Mouse (Mus musculus): ENCODE measurements around the gene Sec61a1.

Sec61a1 gene

DNA sequence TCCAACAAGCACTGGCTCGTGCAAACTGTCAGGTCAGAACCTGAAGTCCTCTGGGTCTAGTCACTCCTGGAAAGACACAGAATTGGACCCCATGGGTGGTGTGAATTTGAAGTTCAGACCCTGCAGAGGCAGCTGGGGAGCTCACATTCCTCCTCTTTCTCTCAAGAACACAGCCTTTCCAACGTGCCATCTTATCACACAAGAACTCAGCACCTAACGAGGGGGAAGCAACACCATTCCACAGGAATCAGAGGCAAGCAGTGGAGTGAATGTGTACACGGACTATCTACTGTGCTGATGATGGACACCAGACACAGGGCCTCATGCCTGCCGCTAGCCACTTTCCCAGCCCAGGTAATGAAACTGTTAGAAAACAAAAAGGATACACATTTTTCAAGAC lies 2.0 kb downstream of the Sec61a1 start:
- no peak for DNase-seq (ENCODE audit: extremely low spot score)

DNA sequence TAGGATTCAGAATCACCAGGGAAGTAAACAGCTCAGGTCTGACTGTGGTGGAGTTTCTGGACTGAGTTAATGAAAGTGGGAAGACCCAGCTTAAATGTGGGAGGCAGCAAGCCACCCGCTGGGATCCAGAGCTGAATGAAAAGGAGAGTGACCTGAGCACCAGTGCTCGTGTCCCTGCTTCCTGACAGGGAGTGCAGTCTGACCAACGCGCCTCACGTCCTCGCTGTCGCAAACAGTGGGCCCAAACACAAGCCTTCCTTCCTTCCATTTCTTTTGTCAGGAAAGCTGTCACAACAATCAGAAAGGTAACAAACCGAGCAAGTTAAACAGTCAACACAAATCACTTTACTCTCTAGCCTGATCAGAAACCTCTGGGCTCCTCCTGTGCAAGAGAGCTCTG lies 2.7 kb downstream of the Sec61a1 start:
- no peak for DNase-seq (ENCODE audit: extremely low spot score)

DNA sequence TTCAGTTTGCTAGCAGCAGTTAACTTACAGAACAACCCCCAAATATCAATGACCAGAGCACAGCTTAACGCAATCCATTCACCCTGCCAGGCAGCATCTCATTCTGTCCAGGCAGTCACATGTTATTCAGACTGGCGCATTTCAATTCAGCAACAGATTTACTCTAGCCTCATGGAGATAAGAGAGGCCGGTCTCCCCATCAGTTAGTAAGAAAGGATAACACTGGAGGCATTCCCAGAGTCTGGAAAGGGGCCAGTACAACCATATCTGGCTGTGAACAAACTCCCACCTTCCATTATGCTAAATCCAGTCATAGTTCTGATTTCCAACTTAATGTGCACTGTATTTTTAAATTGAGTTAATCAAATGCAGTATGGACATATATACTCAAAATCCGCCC lies 4.2 kb downstream of the Sec61a1 start:
- no peak for DNase-seq (ENCODE audit: extremely low spot score)

DNA sequence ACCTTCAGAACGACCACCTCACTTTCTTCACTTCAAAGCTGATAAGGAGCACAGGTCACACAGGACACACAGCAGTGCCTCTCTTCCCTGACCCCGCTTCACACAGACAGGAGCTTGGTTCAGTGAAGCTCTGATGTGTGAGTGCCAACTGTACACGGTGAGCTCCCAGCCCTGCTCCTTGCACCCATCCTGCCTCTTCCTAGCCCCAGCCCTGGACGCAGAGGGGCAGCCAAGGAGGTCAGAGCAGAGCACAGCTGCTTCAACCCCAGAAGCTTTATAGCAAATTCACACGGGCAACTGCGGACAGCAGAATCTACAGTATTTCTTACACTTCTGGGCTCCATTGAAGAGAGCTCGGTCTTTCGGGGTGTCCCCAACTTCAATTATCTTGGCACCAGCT lies 4.7 kb downstream of the Sec61a1 start:
- DNase-seq (ENCODE audit: extremely low spot score): no peak

DNA sequence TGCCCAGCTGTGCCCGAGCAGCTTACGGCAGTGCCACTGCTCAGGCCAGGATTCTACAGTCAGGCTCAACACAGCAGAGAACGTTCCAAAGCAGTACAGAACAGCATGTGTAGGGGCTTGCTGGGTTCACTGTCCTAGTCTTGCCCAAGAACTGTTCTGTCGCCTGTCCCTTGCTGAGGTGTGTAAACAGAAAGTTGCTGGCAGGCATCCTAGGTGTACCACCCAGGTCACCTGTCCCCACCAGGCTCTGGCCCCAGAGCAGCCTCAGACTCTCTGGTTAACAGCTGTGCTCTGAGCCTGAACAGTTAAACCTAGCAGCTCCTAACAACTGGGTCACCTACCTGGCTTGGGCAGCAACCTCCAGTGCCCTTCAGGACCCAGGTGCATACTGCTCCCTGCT lies 15.7 kb downstream of the Sec61a1 start:
- no peak for DNase-seq (ENCODE audit: extremely low spot score)

DNA sequence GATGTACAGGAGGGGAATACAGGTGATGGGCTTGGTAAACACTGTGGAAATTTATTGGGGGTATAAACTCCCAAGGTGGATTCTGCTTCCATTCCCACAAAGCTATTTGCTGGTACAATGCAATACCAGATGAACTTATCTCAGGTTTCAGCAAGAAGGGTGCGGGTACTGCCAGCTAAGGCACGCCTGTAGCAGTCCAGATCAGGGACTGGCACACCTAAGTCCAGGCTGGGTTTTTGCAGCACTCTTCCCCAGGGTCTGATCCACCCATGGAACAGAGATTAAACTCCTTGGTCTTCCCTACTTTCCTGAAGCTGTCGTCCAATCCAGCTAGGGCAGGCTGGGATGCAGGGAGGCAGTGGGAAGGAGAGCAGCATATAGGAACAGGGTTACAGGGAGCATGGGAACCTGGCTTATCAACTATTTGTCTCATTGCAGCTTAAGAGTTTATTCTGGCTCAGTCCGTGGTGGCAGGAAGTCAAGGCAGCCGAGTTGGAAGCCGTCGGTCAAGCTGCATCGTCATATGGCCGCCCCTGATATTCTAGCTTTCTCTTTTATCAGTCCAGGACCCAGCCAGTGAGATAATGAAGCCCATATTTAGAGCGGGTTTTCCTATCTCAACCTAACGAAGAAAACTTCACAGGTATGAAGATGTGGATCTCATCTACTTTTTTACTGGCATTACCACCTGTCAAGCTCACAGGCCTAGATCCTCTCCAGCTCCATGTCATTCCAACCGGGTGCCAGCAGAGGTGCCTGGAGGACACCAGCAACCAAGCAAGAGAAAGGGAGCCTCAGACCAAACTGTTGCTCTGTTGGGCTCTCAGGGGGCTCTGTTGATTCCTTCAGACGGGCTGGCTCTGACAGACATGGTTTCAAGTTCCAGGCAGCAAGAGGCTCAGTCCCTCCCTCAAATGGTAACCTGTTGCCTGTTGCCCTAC lies 16.4 kb downstream of the Sec61a1 start:
- no peak for DNase-seq (ENCODE audit: extremely low spot score)

DNA sequence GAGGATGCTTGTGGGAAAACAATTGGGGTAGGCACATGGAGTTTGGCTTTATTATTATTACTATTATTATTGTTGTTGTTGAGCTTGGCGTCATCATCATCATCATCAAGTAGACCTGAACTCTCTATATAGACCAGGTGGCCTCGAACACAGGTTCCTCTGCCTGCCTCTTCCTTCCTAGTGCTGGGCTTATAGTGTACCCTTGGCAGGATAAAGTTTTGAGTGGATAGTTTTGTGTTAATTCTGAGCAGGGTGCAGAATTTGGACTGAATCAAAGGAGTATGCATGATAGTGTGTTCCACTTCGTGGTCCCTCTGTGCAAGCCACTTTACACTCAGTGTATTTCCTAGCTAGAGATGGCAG lies 18.3 kb downstream of the Sec61a1 start:
- no peak for DNase-seq (ENCODE audit: extremely low spot score)

DNA sequence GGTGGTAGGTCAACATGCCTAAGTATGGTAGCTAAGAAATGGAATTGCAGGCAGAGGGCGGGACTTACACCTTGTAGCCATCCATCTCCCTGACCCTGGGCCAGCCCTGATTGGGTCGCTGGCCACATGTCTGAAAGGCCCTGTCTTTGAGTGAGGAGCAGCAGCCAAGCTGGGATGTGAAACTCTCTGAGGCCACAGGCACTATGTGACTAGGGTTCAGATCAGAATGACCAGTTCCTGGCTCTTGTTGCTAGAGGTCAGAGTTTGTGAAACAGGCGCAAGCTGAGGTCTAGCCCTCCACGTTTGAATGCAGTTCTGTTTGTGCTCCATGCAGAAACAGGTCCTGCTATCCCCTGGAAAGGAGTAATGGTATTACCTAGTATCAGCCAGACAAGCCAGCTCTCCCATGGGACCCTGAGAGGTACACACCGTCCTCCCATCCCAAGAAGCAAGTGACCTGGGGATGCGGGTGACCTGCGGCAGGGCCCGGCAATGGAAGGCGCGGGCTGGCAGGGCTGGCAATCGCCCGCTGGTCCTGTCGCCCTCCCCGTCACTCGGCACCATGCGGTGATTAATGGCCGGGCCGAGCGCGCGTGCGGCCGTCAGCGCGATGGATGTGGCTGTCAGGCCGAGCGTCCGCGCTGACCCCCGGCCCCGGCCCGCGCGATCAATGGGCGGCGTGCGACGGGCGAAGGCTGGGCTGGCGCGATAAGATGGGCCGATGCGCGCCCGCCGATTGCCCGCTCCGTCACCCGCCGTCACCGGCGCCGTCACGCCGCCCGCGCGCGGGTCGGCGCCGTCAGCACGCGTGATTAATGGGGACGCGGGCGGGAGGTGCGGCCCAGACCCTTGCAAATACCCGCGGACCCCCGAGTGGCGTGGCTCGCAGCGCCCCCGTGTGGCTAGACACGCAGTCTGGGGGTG lies 19.0 kb downstream of the Sec61a1 start:
- DNase-seq (ENCODE audit: extremely low spot score): peak; percentile 78

DNA sequence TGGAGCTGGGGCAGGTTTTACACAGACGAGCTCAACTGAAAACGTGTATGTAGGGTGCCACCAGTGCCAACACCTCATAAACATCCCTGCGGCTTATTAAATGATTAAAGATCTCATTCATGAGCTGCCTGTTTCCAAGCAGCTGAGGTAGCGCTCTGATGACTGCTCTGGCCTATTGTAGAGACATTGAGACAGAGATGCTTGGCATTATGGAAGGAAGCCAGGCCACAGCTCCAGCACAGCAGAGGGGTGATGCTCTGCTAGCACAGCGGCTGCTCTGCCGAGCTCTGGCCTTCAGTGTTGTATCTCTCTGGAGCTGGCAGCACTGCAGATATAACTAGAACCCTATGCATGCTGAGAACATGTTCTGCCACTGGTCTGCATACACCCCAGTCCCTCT lies 25.0 kb downstream of the Sec61a1 start:
- DNase-seq (ENCODE audit: extremely low spot score): no peak

DNA sequence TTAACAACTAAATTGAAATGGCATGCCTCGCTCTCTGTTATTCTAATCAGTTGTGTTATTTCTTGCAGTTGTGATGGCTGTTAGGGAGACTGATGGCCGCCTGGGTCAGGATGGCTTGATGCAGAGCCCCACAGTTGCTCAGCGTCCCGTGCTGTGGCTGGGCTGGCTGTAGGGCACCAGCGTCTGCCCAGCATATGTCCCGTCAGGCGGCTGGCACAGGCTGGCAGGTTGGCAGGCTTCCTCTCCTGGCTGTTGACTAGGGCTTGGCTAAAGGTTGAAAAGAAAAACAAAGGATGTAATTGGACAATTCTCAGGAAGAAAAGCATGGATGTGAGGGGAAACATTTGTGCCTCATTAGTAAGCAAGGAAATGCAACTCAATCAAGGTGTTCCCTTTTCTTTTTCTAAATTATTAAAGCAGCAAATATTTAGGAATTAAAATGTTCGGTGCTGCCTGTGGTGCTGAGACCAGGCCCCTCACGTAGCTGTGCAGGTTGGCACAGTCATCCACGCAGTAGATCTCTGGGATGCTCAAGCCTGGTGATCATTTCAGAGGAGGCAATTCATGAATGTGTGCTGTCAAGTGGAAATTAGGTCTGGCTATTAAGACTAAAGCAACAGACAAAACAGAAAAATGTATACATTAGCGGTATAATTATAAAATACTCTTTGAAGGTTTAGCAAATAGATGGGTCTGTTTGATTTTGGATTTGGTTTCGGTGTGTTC lies 27.9 kb downstream of the Sec61a1 start:
- DNase-seq (ENCODE audit: extremely low spot score): no peak

DNA sequence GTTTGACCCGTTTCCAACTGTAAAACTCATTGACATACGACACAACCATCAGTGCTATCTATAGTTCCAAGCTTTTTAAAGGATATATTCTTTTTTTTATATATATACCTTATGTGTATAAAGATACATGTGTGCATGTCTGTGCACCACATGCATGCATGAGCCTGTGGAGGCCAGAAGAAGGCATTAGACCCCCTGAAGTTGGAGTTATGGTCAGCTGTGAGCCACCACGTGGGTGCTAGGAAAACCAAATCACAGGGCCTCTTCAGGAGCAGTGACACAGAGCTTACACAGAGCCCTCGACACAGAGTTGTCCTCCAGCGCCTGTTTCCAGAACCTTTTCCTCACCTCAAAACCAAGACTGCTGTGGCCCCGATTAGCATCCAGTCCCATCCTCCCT lies 28.9 kb downstream of the Sec61a1 start:
- DNase-seq (ENCODE audit: extremely low spot score): no peak

DNA sequence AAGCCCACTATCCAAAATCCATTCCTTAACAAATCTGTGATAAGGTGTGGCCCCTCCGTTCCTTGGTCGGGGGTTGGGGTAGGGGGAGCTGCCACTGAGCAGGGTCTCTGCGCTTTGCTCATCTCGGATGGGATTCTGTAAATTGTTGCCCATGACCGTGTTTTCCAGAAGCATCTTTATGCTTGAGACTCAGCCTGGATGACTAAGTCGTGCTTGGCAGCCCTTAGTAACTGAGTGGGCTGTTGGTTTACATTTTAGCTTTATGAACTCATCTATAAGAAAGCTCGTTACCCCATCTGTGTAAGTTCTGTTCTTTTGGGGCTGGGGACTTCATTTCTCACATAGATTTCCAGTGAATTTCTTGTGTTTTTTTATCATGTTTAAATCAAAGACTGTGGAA lies 29.7 kb downstream of the Sec61a1 start:
- DNase-seq (ENCODE audit: extremely low spot score): no peak

DNA sequence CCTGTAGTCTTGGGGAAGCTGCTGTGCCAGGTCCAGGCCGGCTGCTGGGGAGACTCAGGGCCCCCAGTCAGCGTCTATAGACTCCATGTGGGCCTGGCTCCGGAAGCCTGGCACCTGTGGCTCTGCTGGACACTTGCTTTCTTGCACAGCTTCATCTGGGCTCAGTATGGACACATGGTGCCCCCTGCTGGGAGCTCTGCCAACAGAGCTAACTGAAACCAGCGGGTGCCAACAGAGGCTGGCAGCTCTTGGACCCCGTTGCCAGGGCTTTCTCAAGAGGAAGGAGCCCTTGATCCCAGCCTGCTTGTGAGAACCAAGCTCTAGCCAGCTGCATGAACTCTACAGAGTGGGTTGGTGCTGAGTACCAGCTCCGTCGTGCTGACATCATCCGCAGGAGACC lies 31.8 kb downstream of the Sec61a1 start:
- DNase-seq (ENCODE audit: extremely low spot score): no peak

DNA sequence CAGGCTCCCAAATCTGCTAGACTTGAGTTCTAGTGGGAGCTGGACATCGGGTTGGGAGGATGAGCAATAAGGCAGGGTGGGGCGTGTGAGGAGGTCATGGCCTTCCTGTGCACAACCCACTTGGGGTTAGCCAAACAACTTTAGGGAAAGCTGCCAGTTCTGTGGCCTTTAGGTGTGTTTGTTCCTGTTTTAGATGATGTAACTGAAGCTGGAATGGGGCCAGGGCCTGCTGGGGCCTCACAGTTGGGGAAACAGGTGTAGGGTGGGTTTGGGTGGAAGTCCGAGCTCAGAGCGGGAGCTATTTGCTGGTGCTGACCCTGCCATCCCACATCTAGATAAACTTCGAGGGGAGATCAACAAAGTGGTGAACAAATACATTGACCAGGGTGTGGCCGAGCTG lies 33.3 kb downstream of the Sec61a1 start:
- no peak for DNase-seq (ENCODE audit: extremely low spot score)

DNA sequence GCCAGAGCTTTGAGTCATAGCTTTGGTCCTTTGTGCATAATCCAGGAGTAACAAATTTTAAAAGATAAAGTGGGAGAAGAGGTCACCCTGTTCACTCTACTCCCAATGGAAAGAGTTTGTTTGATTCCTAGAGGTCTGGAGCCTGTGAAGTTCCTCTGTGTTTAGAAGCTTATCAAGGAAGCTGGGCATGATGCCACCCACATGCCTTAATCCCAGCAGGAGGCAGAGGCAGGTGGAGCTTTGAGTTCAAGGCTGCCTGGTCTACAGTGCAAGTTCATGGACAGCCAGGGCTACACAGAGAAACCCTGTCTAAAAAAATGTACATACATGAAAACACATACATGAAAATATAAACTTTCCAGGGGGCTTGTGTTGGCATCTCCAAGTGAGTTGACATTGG lies 34.8 kb downstream of the Sec61a1 start:
- DNase-seq (ENCODE audit: extremely low spot score): no peak

DNA sequence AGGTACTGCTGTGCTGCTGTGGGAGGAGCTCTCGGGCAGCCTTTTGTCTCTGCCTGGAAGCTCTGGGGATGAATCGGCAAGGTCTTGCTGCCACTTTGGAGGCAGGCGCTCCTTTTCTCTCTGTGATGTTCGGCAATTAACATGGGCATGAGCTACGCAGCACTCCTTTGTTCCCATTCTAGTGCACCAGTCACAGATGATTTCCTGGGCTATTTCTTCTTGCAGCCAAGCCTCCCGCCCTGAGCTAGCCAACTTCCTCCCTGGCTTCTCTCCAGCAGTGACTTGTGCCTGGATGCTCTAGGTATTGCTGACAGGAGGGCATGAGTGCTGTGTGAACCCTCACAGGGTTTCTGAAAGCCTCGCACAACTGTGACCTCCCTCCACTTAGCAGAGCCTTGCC lies 35.6 kb downstream of the Sec61a1 start:
- DNase-seq (ENCODE audit: extremely low spot score): no peak

DNA sequence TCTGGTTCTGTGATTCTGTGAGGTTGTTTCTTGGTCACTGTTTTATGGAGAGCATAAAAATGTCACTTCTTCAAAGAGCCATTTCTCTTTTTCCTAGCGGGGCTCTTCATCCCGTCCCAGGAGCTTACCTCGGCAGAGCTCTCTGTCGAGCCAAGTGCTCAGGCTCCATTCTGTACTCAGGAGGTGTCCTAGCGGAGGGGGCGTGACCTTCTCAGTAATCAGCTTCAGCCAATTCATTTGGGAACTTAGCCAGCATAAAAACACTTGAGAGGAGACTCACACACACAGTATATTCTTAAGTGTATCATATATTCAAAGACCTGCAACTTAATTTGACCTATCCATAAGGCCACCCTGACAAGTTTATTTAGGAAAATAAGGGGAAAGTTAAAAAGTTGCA lies 38.3 kb downstream of the Sec61a1 start:
- DNase-seq (ENCODE audit: extremely low spot score): no peak

DNA sequence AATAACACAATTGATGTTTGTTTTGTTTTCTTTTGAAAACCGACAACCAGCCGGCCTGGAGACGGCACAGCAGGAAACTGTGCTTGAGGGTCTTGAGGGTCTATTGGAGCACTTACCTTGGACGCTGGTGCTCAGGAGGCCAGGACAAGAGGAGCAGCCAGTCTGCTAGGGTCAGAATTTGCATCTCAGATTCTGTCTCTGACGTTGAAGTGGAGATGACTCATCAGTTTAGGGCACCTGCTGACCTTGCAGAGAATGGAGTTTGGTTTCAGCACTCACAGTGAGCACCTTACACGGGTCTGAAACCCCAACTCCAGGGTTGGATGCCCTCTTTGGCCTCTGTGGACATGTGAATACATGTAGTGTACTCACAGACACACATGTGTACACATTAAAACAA lies 48.8 kb downstream of the Sec61a1 start:
- DNase-seq (ENCODE audit: extremely low spot score): no peak

DNA sequence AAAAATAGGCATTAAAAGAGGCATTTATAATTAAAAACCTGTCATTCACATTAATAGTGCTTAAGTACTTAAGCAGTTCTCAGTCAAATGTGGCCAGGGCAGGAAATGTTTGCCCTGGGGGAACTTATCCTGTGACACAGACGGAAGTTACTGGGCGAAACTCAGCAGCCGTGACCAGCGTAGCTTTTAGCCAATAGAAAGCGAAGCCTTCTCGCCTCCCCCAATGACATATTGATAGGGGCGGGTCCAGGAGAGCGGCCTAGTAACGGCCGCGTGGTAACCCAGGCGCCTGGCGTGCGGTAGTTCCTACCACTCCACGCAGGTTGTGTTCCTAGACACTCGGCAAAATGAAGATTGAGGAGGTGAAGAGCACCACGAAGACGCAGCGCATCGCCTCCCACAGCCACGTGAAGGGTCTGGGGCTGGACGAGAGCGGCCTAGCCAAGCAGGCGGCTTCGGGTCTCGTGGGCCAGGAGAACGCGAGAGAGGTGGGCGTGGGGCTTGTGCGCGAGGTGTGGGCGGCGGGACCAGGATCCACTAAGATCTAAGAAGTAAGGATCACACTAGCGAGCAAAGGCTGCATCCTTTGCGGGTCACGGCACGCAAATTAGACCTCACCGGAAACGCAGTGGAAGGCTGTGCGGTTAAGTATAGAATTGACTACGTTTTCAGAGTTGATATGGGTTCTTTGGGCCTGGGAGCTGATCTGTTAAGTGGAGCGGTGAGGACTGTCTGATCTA lies 53.4 kb downstream of the Sec61a1 start, which contains the start of gene Ruvbl1:
Gene Ruvbl1 (plus strand): TSS at position 229 of the 740 bp plus-strand sequence.
- peak; percentile 88 for DNase-seq (ENCODE audit: extremely low spot score)

DNA sequence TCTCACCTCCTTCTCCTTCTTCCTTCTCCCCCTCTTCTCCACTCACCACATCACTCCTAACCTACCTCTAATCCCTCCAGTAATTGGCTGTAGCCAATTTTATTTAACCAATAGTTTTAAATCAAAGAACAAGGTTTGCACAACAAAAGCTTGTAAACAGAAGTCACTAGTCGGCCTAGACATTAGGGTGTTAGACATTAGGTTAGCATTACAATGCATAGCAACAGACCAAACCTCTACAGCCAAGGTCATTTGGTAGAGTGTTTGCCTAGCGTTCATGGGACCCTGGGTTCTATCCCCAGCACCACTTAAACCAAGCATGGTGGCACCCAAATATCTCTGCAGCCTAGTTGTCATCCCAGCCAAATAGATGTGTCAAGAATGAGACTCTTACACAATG lies 64.2 kb downstream of the Sec61a1 start:
- no peak for DNase-seq (ENCODE audit: extremely low spot score)

Measured in embryo, embryonic 9.5 days (tissue).